ENCODE assay signal across 8 mouse cellular contexts in the genomic region with DNA sequence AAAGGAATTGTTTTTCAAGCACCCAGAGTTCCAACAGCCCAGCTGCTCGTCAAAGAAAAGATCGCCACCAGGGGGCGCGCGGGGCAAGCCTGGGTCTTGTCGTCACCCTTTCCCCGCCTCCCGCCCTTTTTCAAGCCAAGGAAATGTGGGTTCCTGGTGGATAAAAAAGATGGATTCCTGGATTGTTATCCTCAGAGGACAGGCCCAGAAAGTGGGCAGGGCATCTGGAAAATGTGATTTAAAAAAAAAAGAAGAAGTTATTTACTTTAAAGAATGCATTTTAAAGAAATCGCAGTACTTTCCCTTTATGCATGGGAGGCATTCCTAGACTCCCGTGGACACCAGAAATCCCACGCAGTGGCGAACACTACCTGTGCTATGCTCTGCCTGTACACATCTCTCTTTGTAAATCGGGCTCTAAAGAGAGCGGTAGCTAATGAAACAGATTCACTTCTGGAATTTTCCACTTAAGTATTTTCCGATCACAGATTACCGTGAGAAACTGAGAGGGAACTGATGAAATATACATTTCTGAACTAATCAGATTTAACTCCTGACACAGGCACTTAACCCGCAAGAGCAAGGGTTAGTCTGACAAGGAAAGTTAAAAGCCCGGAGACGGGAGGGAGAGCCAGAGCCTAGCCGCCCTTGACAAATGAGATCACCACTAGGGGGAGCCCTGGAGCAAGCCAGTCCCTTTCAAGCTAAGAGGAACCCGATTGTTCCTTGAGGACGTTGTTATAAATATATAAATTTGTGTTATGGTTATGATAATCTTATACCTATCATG. TPM values are rescaled to one million over a fixed set of nuclear protein-coding genes. Genes with fewer than 3 reads are reported as not detected.
DNase-seq lines count a peak whose midpoint lies in the region; ATAC-seq and TF ChIP-seq lines count a peak whose summit lies in the region.

No protein-coding gene starts in this region.

- intact Hi-C loops in left cerebral cortex, postnatal 4 days (cut with DNase I): loop anchor here (2.0 to 10.0 kb wide), 3 partner anchors 77 to 297 kb away; no protein-coding TSS in a partner anchor

- peak; percentile 95 for TF ChIP-seq CTCF in intestine, postnatal 0 days (IDR thresholded peaks at IDR 0.05; ENCODE audit: low read depth)

- peak overlapping the region; percentile 51 for H3K4me3 ChIP-seq in embryonic facial prominence, embryonic 10.5 days
- peak overlapping the region; percentile 30 for H3K4me3 ChIP-seq in intestine, postnatal 0 days (ENCODE audit: low read depth, low read length)
- peak overlapping the region; percentile 19; the same call in 1 of the 2 replicates for H3K4me3 ChIP-seq in midbrain, embryonic 11.5 days (ENCODE audit: low read depth, low read length)

- 1% methylated on average over 22 of the region's 22 CpGs for WGBS in embryonic facial prominence, embryonic 10.5 days
- 1% methylated on average over 22 of the region's 22 CpGs for WGBS in intestine, postnatal 0 days
- WGBS in midbrain, embryonic 11.5 days: 2% methylated on average over 22 of the region's 22 CpGs

- H3K27me3 ChIP-seq in embryonic facial prominence, embryonic 10.5 days (replicated peaks; ENCODE audit: low read depth, poor library complexity, severe bottlenecking): no peaks in the 10 kb centered on the region; the same call in 1 of the 2 replicates
- no peaks in the 10 kb centered on the region for H3K27me3 ChIP-seq in intestine, postnatal 0 days (replicated peaks; ENCODE audit: control insufficient read depth, insufficient read depth, low read length)
- H3K27me3 ChIP-seq in midbrain, embryonic 11.5 days (ENCODE audit: control insufficient read depth, insufficient read depth, low read length): no peaks in the 10 kb centered on the region

- DNase-seq in adrenal gland, postnatal 14 days: peak; percentile 98
- DNase-seq in embryonic facial prominence, embryonic 10.5 days (ENCODE audit: low spot score): peak; percentile 96
- DNase-seq in left cerebral cortex, postnatal 4 days: peak; percentile 97
- peak; percentile 100 for DNase-seq in midbrain, embryonic 11.5 days (ENCODE audit: low spot score, missing footprints)
- peak; percentile 100 for DNase-seq in right cerebral cortex, postnatal 4 days
- peak; percentile 88 for DNase-seq in yolk sac, embryonic 10.5 days (ENCODE audit: low spot score)

- H3K9ac ChIP-seq in intestine, postnatal 0 days (ENCODE audit: low read depth, low read length): peak overlapping the region; percentile 35; the same call in 1 of the 2 replicates
- H3K9ac ChIP-seq in midbrain, embryonic 11.5 days (ENCODE audit: low read length): peak overlapping the region; percentile 73

- peak overlapping the region; percentile 74 for H3K4me2 ChIP-seq in intestine, postnatal 0 days (replicated peaks; ENCODE audit: low read depth)
- H3K4me2 ChIP-seq in midbrain, embryonic 11.5 days: peak overlapping the region; percentile 59

- H3K36me3 ChIP-seq in embryonic facial prominence, embryonic 10.5 days (replicated peaks): no peaks in the 10 kb centered on the region
- no peaks in the 10 kb centered on the region for H3K36me3 ChIP-seq in intestine, postnatal 0 days (ENCODE audit: control insufficient read depth, insufficient read depth)
- H3K36me3 ChIP-seq in midbrain, embryonic 11.5 days (ENCODE audit: control insufficient read depth, insufficient read depth, low read length): no peaks in the 10 kb centered on the region

- H3K9me3 ChIP-seq in embryonic facial prominence, embryonic 10.5 days: no peaks in the 10 kb centered on the region
- no peaks in the 10 kb centered on the region for H3K9me3 ChIP-seq in intestine, postnatal 0 days (ENCODE audit: control insufficient read depth)
- H3K9me3 ChIP-seq in midbrain, embryonic 11.5 days (ENCODE audit: control insufficient read depth, low read length): no peaks in the 10 kb centered on the region

- ATAC-seq in granulocyte monocyte progenitor cell, adult 5-6 weeks (replicated peaks; ENCODE audit: poor library complexity, severe bottlenecking): peak; percentile 54
- peak; percentile 63 for ATAC-seq in intestine, postnatal 0 days
- ATAC-seq in midbrain, embryonic 11.5 days (ENCODE audit: low FRiP score): peak; percentile 60

- H3K27ac ChIP-seq in embryonic facial prominence, embryonic 10.5 days (replicated peaks): peak overlapping the region; percentile 86
- H3K27ac ChIP-seq in intestine, postnatal 0 days (ENCODE audit: low read depth, low read length): peak overlapping the region; percentile 65
- no peak overlapping the region; the same call in 1 of the 2 replicates for H3K27ac ChIP-seq in midbrain, embryonic 11.5 days (ENCODE audit: low read depth, low read length)

- H3K4me1 ChIP-seq in embryonic facial prominence, embryonic 10.5 days: peaks cover 32% of the 10 kb centered on the region
- 0 out of 2 replicates have a peak, but pooled peaks cover 3% of the 10 kb centered on the region for H3K4me1 ChIP-seq in intestine, postnatal 0 days (replicated peaks; ENCODE audit: control insufficient read depth, insufficient read depth, low read length)
- H3K4me1 ChIP-seq in midbrain, embryonic 11.5 days (ENCODE audit: control insufficient read depth, insufficient read depth, low read length): peaks cover 6% of the 10 kb centered on the region

RNA-seq across cellular contexts. Expression of a gene that starts 19.6 kb away (rescaled TPM):
- total RNA-seq in adrenal gland, postnatal 14 days (2021): 83.4 and 88.8 TPM in 2 replicates
- polyA plus RNA-seq in embryonic facial prominence, embryonic 10.5 days (2016; fragmentation: Nextera tagmentation; extraction: Ambion mirVana): 49.6 and 51.6 TPM in 2 replicates
- total RNA-seq in granulocyte monocyte progenitor cell, adult 5-6 weeks (2014; fragmentation: Nextera tagmentation): 13.0 and 27.4 TPM in 2 replicates
- 8.3 and 15.4 TPM in 2 replicates for total RNA-seq in granulocyte monocyte progenitor cell, adult 5-6 weeks (2017)
- polyA plus RNA-seq in intestine, postnatal 0 days (2015; fragmentation: Nextera tagmentation; extraction: Ambion mirVana): 18.6 and 20.1 TPM in 2 replicates
- 100 to 1,000 TPM; 212 to 213 TPM for total RNA-seq in left cerebral cortex, postnatal 4 days (2021)
- 59.1 and 60.5 TPM in 2 replicates for polyA plus RNA-seq in midbrain, embryonic 11.5 days (2014; fragmentation: Nextera tagmentation; extraction: Ambion mirVana)

RNA-seq across cellular contexts. Expression of a gene that starts 20.5 kb away (rescaled TPM):
- 2.9 and 37.6 TPM in 2 replicates for total RNA-seq in adrenal gland, postnatal 14 days (2021)
- 0.24 and 0.37 TPM in 2 replicates for polyA plus RNA-seq in embryonic facial prominence, embryonic 10.5 days (2016; fragmentation: Nextera tagmentation; extraction: Ambion mirVana)
- total RNA-seq in granulocyte monocyte progenitor cell, adult 5-6 weeks (2014; fragmentation: Nextera tagmentation): not detected in 2 replicates
- total RNA-seq in granulocyte monocyte progenitor cell, adult 5-6 weeks (2017): not detected in 2 replicates
- polyA plus RNA-seq in intestine, postnatal 0 days (2015; fragmentation: Nextera tagmentation; extraction: Ambion mirVana): 0.63 and 0.84 TPM in 2 replicates
- not detected for total RNA-seq in left cerebral cortex, postnatal 4 days (2021)
- polyA plus RNA-seq in midbrain, embryonic 11.5 days (2014; fragmentation: Nextera tagmentation; extraction: Ambion mirVana): 0.07 and 0.34 TPM in 2 replicates

RNA-seq across cellular contexts. Expression of a gene that starts 41.7 kb away (rescaled TPM):
- total RNA-seq in adrenal gland, postnatal 14 days (2021): 43.6 and 57.0 TPM in 2 replicates
- 0.98 and 1.1 TPM in 2 replicates for polyA plus RNA-seq in embryonic facial prominence, embryonic 10.5 days (2016; fragmentation: Nextera tagmentation; extraction: Ambion mirVana)
- 8.4 and 9.1 TPM in 2 replicates for total RNA-seq in granulocyte monocyte progenitor cell, adult 5-6 weeks (2014; fragmentation: Nextera tagmentation)
- total RNA-seq in granulocyte monocyte progenitor cell, adult 5-6 weeks (2017): 26.2 and 30.2 TPM in 2 replicates
- polyA plus RNA-seq in intestine, postnatal 0 days (2015; fragmentation: Nextera tagmentation; extraction: Ambion mirVana): 2.8 and 3.2 TPM in 2 replicates
- total RNA-seq in left cerebral cortex, postnatal 4 days (2021): 10 to 100 TPM; 57.2 to 58.7 TPM
- 2.0 and 2.3 TPM in 2 replicates for polyA plus RNA-seq in midbrain, embryonic 11.5 days (2014; fragmentation: Nextera tagmentation; extraction: Ambion mirVana)

RNA-seq across cellular contexts. Expression of a gene that starts 42.2 kb away (rescaled TPM):
- 167 and 212 TPM in 2 replicates for total RNA-seq in adrenal gland, postnatal 14 days (2021)
- polyA plus RNA-seq in embryonic facial prominence, embryonic 10.5 days (2016; fragmentation: Nextera tagmentation; extraction: Ambion mirVana): 10.4 and 12.7 TPM in 2 replicates
- 18.7 and 29.9 TPM in 2 replicates for total RNA-seq in granulocyte monocyte progenitor cell, adult 5-6 weeks (2014; fragmentation: Nextera tagmentation)
- total RNA-seq in granulocyte monocyte progenitor cell, adult 5-6 weeks (2017): 12.6 and 16.5 TPM in 2 replicates
- 36.7 and 48.3 TPM in 2 replicates for polyA plus RNA-seq in intestine, postnatal 0 days (2015; fragmentation: Nextera tagmentation; extraction: Ambion mirVana)
- total RNA-seq in left cerebral cortex, postnatal 4 days (2021): 10 to 100 TPM; 29.2 to 30.4 TPM
- 6.1 and 8.3 TPM in 2 replicates for polyA plus RNA-seq in midbrain, embryonic 11.5 days (2014; fragmentation: Nextera tagmentation; extraction: Ambion mirVana)

RNA-seq across cellular contexts. Expression of a gene that starts 47.1 kb away (rescaled TPM):
- 0.41 and 4.2 TPM in 2 replicates for total RNA-seq in adrenal gland, postnatal 14 days (2021)
- 0.09 TPM in 1 of 2 replicates, not detected in the other for polyA plus RNA-seq in embryonic facial prominence, embryonic 10.5 days (2016; fragmentation: Nextera tagmentation; extraction: Ambion mirVana)
- not detected in 2 replicates for total RNA-seq in granulocyte monocyte progenitor cell, adult 5-6 weeks (2014; fragmentation: Nextera tagmentation)
- total RNA-seq in granulocyte monocyte progenitor cell, adult 5-6 weeks (2017): not detected in 2 replicates
- polyA plus RNA-seq in intestine, postnatal 0 days (2015; fragmentation: Nextera tagmentation; extraction: Ambion mirVana): 0.58 and 0.63 TPM in 2 replicates
- under 1 TPM in 1 of 2 experiments, not detected in 1; 0.08 TPM for total RNA-seq in left cerebral cortex, postnatal 4 days (2021)
- not detected in 2 replicates for polyA plus RNA-seq in midbrain, embryonic 11.5 days (2014; fragmentation: Nextera tagmentation; extraction: Ambion mirVana)
